Mouse (Mus musculus) heart, embryonic 13.5 days (tissue): Measurements from ENCODE around the gene Rab22a. TPM values are rescaled to one million over a fixed set of nuclear protein-coding genes. Genes with fewer than 3 reads are reported as not detected.
A peak's percentile ranks its signal among the peaks of the same experiment; 100 is the strongest.

Experiments
- ATAC-seq: fragments of 200-750 bp; cut with Nextera tagmentation; 2 replicates; pipeline ENCODE4 v1.8.0; 2017; ENCODE audit warnings: moderate TSS enrichment; ENCODE audit not compliant: insufficient number of reproducible peaks, low FRiP score, low TSS enrichment; ENCODE audit errors: extremely low read depth
- H3K27ac ChIP-seq: fragments of 300-500 bp; sonication (generic); replicated peaks from 2 replicates; pipeline ENCODE4 v1.5.1; 2015; ENCODE audit warnings: moderate library complexity, mild to moderate bottlenecking, inconsistent platforms
- H3K27me3 ChIP-seq: fragments of 300-500 bp; sonication (generic); replicated peaks from 2 replicates; pipeline ENCODE4 v1.6.1; 2015; ENCODE audit warnings: mild to moderate bottlenecking, inconsistent platforms
- H3K36me3 ChIP-seq: fragments of 300-500 bp; sonication (generic); 2 replicates; pipeline ENCODE4 v1.6.1; 2015; ENCODE audit warnings: mild to moderate bottlenecking, inconsistent platforms
- H3K4me1 ChIP-seq: fragments of 300-500 bp; sonication (generic); 2 replicates; pipeline ENCODE4 v1.6.1; 2015; ENCODE audit warnings: inconsistent platforms
- H3K4me2 ChIP-seq: fragments of 300-500 bp; sonication (generic); 2 replicates; pipeline ENCODE4 v1.6.1; 2015; ENCODE audit warnings: inconsistent platforms, mild to moderate bottlenecking, moderate library complexity
- H3K4me3 ChIP-seq: fragments of 300-500 bp; sonication (generic); 2 replicates; pipeline ENCODE4 v1.5.1; 2015; ENCODE audit warnings: moderate library complexity, mild to moderate bottlenecking, inconsistent platforms
- H3K9ac ChIP-seq: fragments of 300-500 bp; sonication (generic); 2 replicates; pipeline ENCODE4 v1.6.1; 2015; ENCODE audit warnings: inconsistent platforms, mild to moderate bottlenecking, moderate library complexity
- H3K9me3 ChIP-seq: fragments of 300-500 bp; sonication (generic); 2 replicates; pipeline ENCODE4 v1.6.1; 2016; ENCODE audit warnings: inconsistent platforms
- WGBS: fragments of 180-500 bp; shearing (Covaris S2); methylation state at CpG from one replicate; pipeline ENCODE4 v1.1.7; 2015; ENCODE audit warnings: mixed read lengths; 5-methylcytosine and 5-hydroxymethylcytosine counted together
- polyA plus RNA-seq: library from polyadenylated mRNA; unstranded; fragments of >200 nt; fragmentation: Nextera tagmentation; extraction: Ambion mirVana; gene quantifications from 2 replicates; pipeline ENCODE4 v1.2.1, GENCODE M21; 2015

Gene Rab22a
- polyA plus RNA-seq, 1 experiment from 2014 or later: 25.5 TPM

- Histone ChIP-seq H3K4me3 (no peak overlapping the region), H3K36me3 (peaks cover 17% of the 10 kb centered on the region; the same call in 1 of the 2 replicates), H3K9ac (no peak overlapping the region), H3K27me3 (no peaks in the 10 kb centered on the region), H3K4me2 (no peak overlapping the region), H3K9me3 (no peaks in the 10 kb centered on the region), H3K27ac (peak overlapping the region; percentile 22; the same call in 1 of the 2 replicates), H3K4me1 (peaks cover 55% of the 10 kb centered on the region)
- WGBS: 26% methylated on average over 1 of the region's 1 CpGs
- no peak; the same call in 1 of the 2 replicates for ATAC-seq
These were observed 13.9 kb downstream of the Rab22a start for GRCm38 (mm10) chr2:173673469-173673868.

GRCm38 (mm10) chr2:173678593-173678992 is 19.0 kb downstream of the Rab22a start:
- H3K27me3 ChIP-seq: no peaks in the 10 kb centered on the region
- H3K36me3 ChIP-seq: peaks cover 27% of the 10 kb centered on the region
- no peaks in the 10 kb centered on the region for H3K9me3 ChIP-seq
- H3K4me1 ChIP-seq: peaks cover 31% of the 10 kb centered on the region
- no peak overlapping the region for H3K9ac ChIP-seq
- ATAC-seq: no peak
- H3K27ac ChIP-seq: no peak overlapping the region
- 86% methylated on average over 2 of the region's 2 CpGs for WGBS
- H3K4me3 ChIP-seq: no peak overlapping the region
- no peak overlapping the region for H3K4me2 ChIP-seq

DNA sequence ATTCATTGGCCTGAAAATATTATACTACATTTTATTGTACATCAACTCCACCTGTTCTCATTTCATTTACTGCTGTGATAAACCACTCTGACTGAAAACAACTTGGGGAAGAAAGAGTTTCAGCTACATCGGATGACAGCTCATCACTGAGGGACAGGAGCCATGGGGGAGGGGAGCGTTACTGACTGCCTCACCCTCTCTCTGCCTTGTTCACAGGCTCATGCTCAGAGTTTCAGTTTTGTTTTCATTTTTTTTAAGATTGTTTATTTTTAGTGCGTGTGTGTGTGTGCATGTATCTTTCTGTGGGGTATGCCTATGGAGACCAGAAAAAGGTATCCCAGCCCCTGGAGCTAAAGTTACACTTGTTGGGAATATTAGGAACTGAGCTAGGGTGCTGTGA is 19.7 kb downstream of the Rab22a start:
- ATAC-seq: no peak
- Histone ChIP-seq H3K4me1 (peaks cover 28% of the 10 kb centered on the region), H3K9ac (no peak overlapping the region), H3K27ac (no peak overlapping the region), H3K9me3 (no peaks in the 10 kb centered on the region), H3K36me3 (peaks cover 27% of the 10 kb centered on the region), H3K27me3 (no peaks in the 10 kb centered on the region), H3K4me2 (no peak overlapping the region), H3K4me3 (no peak overlapping the region)
- 47% methylated on average over 3 of the region's 3 CpGs for WGBS

GRCm38 (mm10) chr2:173680153-173680552 is 20.6 kb downstream of the Rab22a start:
- H3K27ac ChIP-seq: no peak overlapping the region
- WGBS: 75% methylated on average over 1 of the region's 1 CpGs
- no peaks in the 10 kb centered on the region for H3K9me3 ChIP-seq

GRCm38 (mm10) chr2:173682773-173683172 is 23.2 kb downstream of the Rab22a start:
- no peak overlapping the region for H3K4me2 ChIP-seq
- ATAC-seq: no peak
- WGBS: 51% methylated on average over 10 of the region's 10 CpGs
- peaks cover 36% of the 10 kb centered on the region for H3K4me1 ChIP-seq
- no peak overlapping the region for H3K9ac ChIP-seq
- no peaks in the 10 kb centered on the region for H3K27me3 ChIP-seq
- H3K4me3 ChIP-seq: no peak overlapping the region
- H3K9me3 ChIP-seq: no peaks in the 10 kb centered on the region
- peaks cover 11% of the 10 kb centered on the region for H3K36me3 ChIP-seq
- H3K27ac ChIP-seq: no peak overlapping the region

More at GRCm38 (mm10) chr2:173680153-173680552, 20.6 kb downstream of the Rab22a start:
- H3K36me3 ChIP-seq: peaks cover 17% of the 10 kb centered on the region
- no peak overlapping the region for H3K9ac ChIP-seq
- no peak overlapping the region for H3K4me3 ChIP-seq
- H3K27me3 ChIP-seq: no peaks in the 10 kb centered on the region
- peaks cover 28% of the 10 kb centered on the region for H3K4me1 ChIP-seq
- no peak for ATAC-seq
- no peak overlapping the region for H3K4me2 ChIP-seq

GRCm38 (mm10) chr2:173685781-173686361 is 26.3 kb downstream of the Rab22a start:
- Histone ChIP-seq H3K4me1 (peaks cover 27% of the 10 kb centered on the region), H3K36me3 (peaks cover 42% of the 10 kb centered on the region), H3K4me2 (no peak overlapping the region), H3K9ac (no peak overlapping the region), H3K27ac (no peak overlapping the region), H3K4me3 (no peak overlapping the region), H3K27me3 (no peaks in the 10 kb centered on the region), H3K9me3 (no peaks in the 10 kb centered on the region)
- WGBS: 95% methylated on average over 3 of the region's 3 CpGs
- no peak; the same call in 1 of the 2 replicates for ATAC-seq

GRCm38 (mm10) chr2:173687363-173687762 is 27.8 kb downstream of the Rab22a start:
- no peak overlapping the region for H3K4me3 ChIP-seq
- H3K9me3 ChIP-seq: no peaks in the 10 kb centered on the region
- H3K4me2 ChIP-seq: no peak overlapping the region
- H3K36me3 ChIP-seq: peaks cover 54% of the 10 kb centered on the region
- peaks cover 28% of the 10 kb centered on the region for H3K4me1 ChIP-seq
- 81% methylated on average over 5 of the region's 5 CpGs for WGBS
- H3K27ac ChIP-seq: no peak overlapping the region
- ATAC-seq: no peak
- no peaks in the 10 kb centered on the region for H3K27me3 ChIP-seq
- no peak overlapping the region for H3K9ac ChIP-seq

- ATAC-seq: no peak
These were observed 30.3 kb downstream of the Rab22a start for GRCm38 (mm10) chr2:173689835-173690234.

GRCm38 (mm10) chr2:173691748-173692147 is 32.2 kb downstream of the Rab22a start:
- Histone ChIP-seq H3K4me1 (peaks cover 18% of the 10 kb centered on the region), H3K9ac (no peak overlapping the region), H3K36me3 (peaks cover 63% of the 10 kb centered on the region), H3K4me2 (no peak overlapping the region), H3K27me3 (no peaks in the 10 kb centered on the region), H3K4me3 (no peak overlapping the region), H3K27ac (no peak overlapping the region), H3K9me3 (no peaks in the 10 kb centered on the region)
- 86% methylated on average over 6 of the region's 6 CpGs for WGBS
- ATAC-seq: no peak

More at GRCm38 (mm10) chr2:173689835-173690234, 30.3 kb downstream of the Rab22a start:
- H3K36me3 ChIP-seq: peaks cover 44% of the 10 kb centered on the region
- H3K4me1 ChIP-seq: peaks cover 26% of the 10 kb centered on the region
- H3K4me3 ChIP-seq: no peak overlapping the region
- H3K9ac ChIP-seq: no peak overlapping the region
- H3K27me3 ChIP-seq: no peaks in the 10 kb centered on the region
- no peaks in the 10 kb centered on the region for H3K9me3 ChIP-seq
- no peak overlapping the region for H3K27ac ChIP-seq
- no peak overlapping the region for H3K4me2 ChIP-seq

- H3K9me3 ChIP-seq: no peaks in the 10 kb centered on the region
- H3K36me3 ChIP-seq: peaks cover 73% of the 10 kb centered on the region
- H3K27me3 ChIP-seq: no peaks in the 10 kb centered on the region
- no peak overlapping the region for H3K9ac ChIP-seq
- no peak overlapping the region for H3K4me3 ChIP-seq
- WGBS: 37% methylated on average over 2 of the region's 2 CpGs
- H3K27ac ChIP-seq: peak overlapping the region; percentile 47; the same call in 1 of the 2 replicates
- ATAC-seq: peak; percentile 46; the same call in 1 of the 2 replicates
- H3K4me2 ChIP-seq: no peak overlapping the region
- H3K4me1 ChIP-seq: peaks cover 18% of the 10 kb centered on the region
These were observed 33.1 kb downstream of the Rab22a start for GRCm38 (mm10) chr2:173692693-173693092.

DNA sequence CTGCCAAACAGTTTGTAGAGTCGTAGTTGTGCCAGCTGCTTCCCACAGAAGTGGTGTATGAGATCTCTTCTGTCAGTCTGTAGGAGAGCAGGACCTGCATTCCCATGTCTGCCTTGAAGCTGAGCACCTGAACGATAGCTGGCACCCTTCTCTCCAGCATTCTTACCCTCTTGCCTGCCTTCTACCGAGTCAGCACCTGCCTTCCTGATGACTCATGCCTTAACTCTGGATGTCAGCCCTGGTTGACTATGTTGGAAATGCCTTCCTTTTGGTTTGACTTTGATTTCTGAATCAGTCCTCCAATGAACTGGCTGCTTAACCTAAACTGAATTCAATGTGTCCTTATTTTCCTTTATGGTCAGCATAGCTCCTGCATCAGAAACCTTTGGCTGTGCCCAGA is 39.3 kb downstream of the Rab22a start:
- no peak for ATAC-seq
- no peak overlapping the region for H3K9ac ChIP-seq
- WGBS: 66% methylated on average over 3 of the region's 3 CpGs
- no peaks in the 10 kb centered on the region for H3K27me3 ChIP-seq
- H3K36me3 ChIP-seq: peaks cover 84% of the 10 kb centered on the region
- H3K4me2 ChIP-seq: no peak overlapping the region
- H3K4me3 ChIP-seq: no peak overlapping the region
- H3K4me1 ChIP-seq: peaks cover 27% of the 10 kb centered on the region
- no peak overlapping the region for H3K27ac ChIP-seq
- H3K9me3 ChIP-seq: no peaks in the 10 kb centered on the region
